Comparison of ENCODE assay signal across 18 mouse cellular contexts in genomic region chr4:136511708-136512107, GRCm38 (mm10). TPM values are rescaled to one million over a fixed set of nuclear protein-coding genes. Genes with fewer than 3 reads are reported as not detected.
A peak's percentile ranks its signal among the peaks of the same experiment; 100 is the strongest.
DNase-seq lines count a peak whose midpoint lies in the region; ATAC-seq and TF ChIP-seq lines count a peak whose summit lies in the region.
"Had no signal": no experiment of that assay in that cellular context is flagged by ENCODE, and none has a peak within 500 bp of the region (broad histone marks: within the 10 kb centered on the region; RNA-seq: fewer than 3 reads in every experiment).

No protein-coding gene starts in this region.

- DNase-seq in heart, postnatal 36 days = no peak
- DNase-seq in midbrain, embryonic 11.5 days (ENCODE audit: low spot score, missing footprints) = peak; percentile 80
- no peak for DNase-seq in midbrain, postnatal 0 days (ENCODE audit: low spot score)
- no peak for DNase-seq in spleen, postnatal 10 days (ENCODE audit: low spot score in 2 of 2)
- no peak for DNase-seq in frontal cortex, adult 2 months (ENCODE audit: extremely low spot score in 1 of 2, low spot score in 1 of 2)
- DNase-seq: cerebellum, adult 11-12 months; right cerebral cortex, adult 18-20 months; thymus, postnatal 14 days had no signal

- 33% methylated on average over 4 of the region's 4 CpGs for WGBS in heart, embryonic 13.5 days
- WGBS in midbrain, embryonic 11.5 days = 70% methylated on average over 4 of the region's 4 CpGs
- WGBS in midbrain, postnatal 0 days = 40% methylated on average over 4 of the region's 4 CpGs
- 25% methylated on average over 4 of the region's 4 CpGs for WGBS in heart, embryonic 16.5 days

- peaks cover 52% of the 10 kb centered on the region for H3K4me1 ChIP-seq in heart, embryonic 13.5 days
- H3K4me1 ChIP-seq in midbrain, embryonic 11.5 days (ENCODE audit: control insufficient read depth, insufficient read depth, low read length) = no peaks in the 10 kb centered on the region
- H3K4me1 ChIP-seq in midbrain, postnatal 0 days (ENCODE audit: insufficient read depth, low read length) = no peaks in the 10 kb centered on the region
- peaks cover 42% of the 10 kb centered on the region for H3K4me1 ChIP-seq in heart, embryonic 16.5 days (ENCODE audit: control insufficient read depth, insufficient read depth, low read length)

- no peak overlapping the region for H3K9ac ChIP-seq in heart, embryonic 13.5 days
- no peak overlapping the region for H3K9ac ChIP-seq in midbrain, embryonic 11.5 days (ENCODE audit: low read length)
- H3K9ac ChIP-seq in midbrain, postnatal 0 days (replicated peaks; ENCODE audit: low read length, poor library complexity, severe bottlenecking) = no peak overlapping the region
- no peak overlapping the region for H3K9ac ChIP-seq in heart, embryonic 16.5 days (ENCODE audit: low read length)
- H3K9ac ChIP-seq: embryonic facial prominence, embryonic 13.5 days; forebrain, embryonic 12.5 days; limb, embryonic 15.5 days; midbrain, embryonic 12.5 days had no signal

- intact Hi-C loops in heart, postnatal 36 days (cut with DNase I) = no loop called here

- peak overlapping the region; percentile 7; the same call in 1 of the 2 replicates for H3K4me2 ChIP-seq in heart, embryonic 13.5 days
- no peak overlapping the region for H3K4me2 ChIP-seq in midbrain, embryonic 11.5 days
- no peak overlapping the region for H3K4me2 ChIP-seq in midbrain, postnatal 0 days (ENCODE audit: low read depth, low read length, poor library complexity, severe bottlenecking)
- peak overlapping the region; percentile 13; the same call in 1 of the 2 replicates for H3K4me2 ChIP-seq in heart, embryonic 16.5 days (ENCODE audit: low read depth, low read length)
- H3K4me2 ChIP-seq: embryonic facial prominence, embryonic 13.5 days; forebrain, embryonic 12.5 days; limb, embryonic 15.5 days; midbrain, embryonic 12.5 days had no signal

- H3K27me3 ChIP-seq in heart, embryonic 13.5 days (replicated peaks) = no peaks in the 10 kb centered on the region
- no peaks in the 10 kb centered on the region for H3K27me3 ChIP-seq in midbrain, embryonic 11.5 days (ENCODE audit: control insufficient read depth, insufficient read depth, low read length)
- no peaks in the 10 kb centered on the region for H3K27me3 ChIP-seq in midbrain, postnatal 0 days (ENCODE audit: insufficient read depth, low read length)
- H3K27me3 ChIP-seq in heart, embryonic 16.5 days (ENCODE audit: control insufficient read depth, insufficient read depth, low read length) = no peaks in the 10 kb centered on the region
- H3K27me3 ChIP-seq: CH12.LX; embryonic facial prominence, embryonic 13.5 days; forebrain, embryonic 12.5 days; limb, embryonic 15.5 days; midbrain, embryonic 12.5 days had no signal

- no peaks in the 10 kb centered on the region for H3K9me3 ChIP-seq in heart, embryonic 13.5 days
- no peaks in the 10 kb centered on the region for H3K9me3 ChIP-seq in midbrain, embryonic 11.5 days (ENCODE audit: control insufficient read depth, low read length)
- H3K9me3 ChIP-seq in midbrain, postnatal 0 days (ENCODE audit: low read length) = no peaks in the 10 kb centered on the region
- H3K9me3 ChIP-seq in heart, embryonic 16.5 days (replicated peaks; ENCODE audit: control insufficient read depth, low read length) = no peaks in the 10 kb centered on the region
- H3K9me3 ChIP-seq: embryonic facial prominence, embryonic 13.5 days; forebrain, embryonic 12.5 days; limb, embryonic 15.5 days; midbrain, embryonic 12.5 days had no signal

- ATAC-seq in heart, embryonic 13.5 days (ENCODE audit: extremely low read depth, insufficient number of reproducible peaks, low FRiP score, low TSS enrichment) = no peak
- no peak for ATAC-seq in midbrain, embryonic 11.5 days (ENCODE audit: low FRiP score)
- ATAC-seq in midbrain, postnatal 0 days (ENCODE audit: low FRiP score) = no peak
- no peak for ATAC-seq in heart, embryonic 16.5 days (replicated peaks; ENCODE audit: extremely low read depth, insufficient read depth, low FRiP score)
- ATAC-seq: activated CD4-positive, CD25-positive, alpha-beta regulatory T cell, adult 4 months had no signal

- no peak overlapping the region for H3K4me3 ChIP-seq in heart, embryonic 13.5 days
- H3K4me3 ChIP-seq in midbrain, embryonic 11.5 days (ENCODE audit: low read depth, low read length) = no peak overlapping the region
- no peak overlapping the region for H3K4me3 ChIP-seq in midbrain, postnatal 0 days (ENCODE audit: low read depth, low read length)
- no peak overlapping the region for H3K4me3 ChIP-seq in heart, embryonic 16.5 days (ENCODE audit: low read length)
- H3K4me3 ChIP-seq: embryonic facial prominence, embryonic 13.5 days; forebrain, embryonic 12.5 days; limb, embryonic 15.5 days; midbrain, embryonic 12.5 days had no signal

- H3K27ac ChIP-seq in heart, embryonic 13.5 days (replicated peaks) = peak overlapping the region; percentile 55
- no peak overlapping the region for H3K27ac ChIP-seq in midbrain, embryonic 11.5 days (ENCODE audit: low read depth, low read length)
- H3K27ac ChIP-seq in midbrain, postnatal 0 days (ENCODE audit: low read depth, low read length) = no peak overlapping the region
- H3K27ac ChIP-seq in heart, embryonic 16.5 days (ENCODE audit: low read length) = peak overlapping the region; percentile 66
- H3K27ac ChIP-seq: forebrain, embryonic 12.5 days; kidney, postnatal 0 days; limb, embryonic 15.5 days; midbrain, embryonic 12.5 days had no signal

- no peak for TF ChIP-seq CTCF in midbrain, postnatal 0 days (IDR thresholded peaks at IDR 0.05)

- no peaks in the 10 kb centered on the region for H3K36me3 ChIP-seq in heart, embryonic 13.5 days
- H3K36me3 ChIP-seq in midbrain, embryonic 11.5 days (ENCODE audit: control insufficient read depth, insufficient read depth, low read length) = no peaks in the 10 kb centered on the region
- no peaks in the 10 kb centered on the region for H3K36me3 ChIP-seq in midbrain, postnatal 0 days (ENCODE audit: insufficient read depth, low read length)
- H3K36me3 ChIP-seq in heart, embryonic 16.5 days (ENCODE audit: control insufficient read depth, insufficient read depth) = no peaks in the 10 kb centered on the region
- H3K36me3 ChIP-seq: embryonic facial prominence, embryonic 13.5 days; forebrain, embryonic 12.5 days; limb, embryonic 15.5 days; midbrain, embryonic 12.5 days had no signal

RNA-seq across cellular contexts. Expression of gene Luzp1, which starts 42.1 kb away (rescaled TPM):
- polyA plus RNA-seq in heart, embryonic 13.5 days (2015; fragmentation: Nextera tagmentation; extraction: Ambion mirVana) = 89.2 and 100 TPM in 2 replicates
- 10 to 100 TPM; 37.8 to 41.4 TPM for total RNA-seq in heart, postnatal 36 days (2021)
- 94.2 and 99.5 TPM in 2 replicates for polyA plus RNA-seq in midbrain, embryonic 11.5 days (2014; fragmentation: Nextera tagmentation; extraction: Ambion mirVana)
- 15.2 and 17.0 TPM in 2 replicates for total RNA-seq in midbrain, postnatal 0 days (2014; rRNA removed)
- 50.6 and 58.0 TPM in 2 replicates for polyA plus RNA-seq in midbrain, postnatal 0 days (2015; fragmentation: Nextera tagmentation; extraction: Ambion mirVana)
- polyA plus RNA-seq in heart, embryonic 16.5 days (2015; fragmentation: Nextera tagmentation; extraction: Ambion mirVana) = 96.1 and 97.5 TPM in 2 replicates
- 21.6 and 21.9 TPM in 2 replicates for polyA plus RNA-seq in frontal cortex, adult 2 months (2012; rRNA removed)

RNA-seq across cellular contexts. Expression of gene 6030445D17Rik, which starts 49.7 kb away (rescaled TPM):
- 0.17 TPM in 1 of 2 replicates, not detected in the other for polyA plus RNA-seq in heart, embryonic 13.5 days (2015; fragmentation: Nextera tagmentation; extraction: Ambion mirVana)
- under 1 TPM; 0.17 to 0.35 TPM for total RNA-seq in heart, postnatal 36 days (2021)
- 0.15 and 0.46 TPM in 2 replicates for polyA plus RNA-seq in midbrain, embryonic 11.5 days (2014; fragmentation: Nextera tagmentation; extraction: Ambion mirVana)
- 0.19 and 0.27 TPM in 2 replicates for total RNA-seq in midbrain, postnatal 0 days (2014; rRNA removed)
- polyA plus RNA-seq in midbrain, postnatal 0 days (2015; fragmentation: Nextera tagmentation; extraction: Ambion mirVana) = 0.22 and 0.40 TPM in 2 replicates
- polyA plus RNA-seq in heart, embryonic 16.5 days (2015; fragmentation: Nextera tagmentation; extraction: Ambion mirVana) = 0.32 TPM in 1 of 2 replicates, not detected in the other
- polyA plus RNA-seq in frontal cortex, adult 2 months (2012; rRNA removed) = 0.34 and 0.36 TPM in 2 replicates
- total RNA-seq: CH12.LX; common myeloid progenitor, adult 5-6 weeks had no signal
- polyA plus RNA-seq: activated CD4-positive, CD25-positive, alpha-beta regulatory T cell, adult 4 months; forebrain, embryonic 12.5 days had no signal

Comparison
In these comparisons a context has a peak if more than half of its experiments do, and no peak if none do; other contexts are left out.
1. H3K27ac ChIP-seq: peak in heart, embryonic 13.5 days (single experiment) and heart, embryonic 16.5 days (single experiment); none in midbrain, embryonic 11.5 days (single experiment) and midbrain, postnatal 0 days (single experiment).
2. H3K4me2 ChIP-seq: peak in heart, embryonic 13.5 days (single experiment) and heart, embryonic 16.5 days (single experiment); none in midbrain, embryonic 11.5 days (single experiment) and midbrain, postnatal 0 days (single experiment).